15 mouse cellular contexts compared by ENCODE assay signal in genomic region chr12:118630373-118630772, GRCm38 (mm10).
"Had no signal": no experiment of that assay in that cellular context is flagged by ENCODE, and none has a peak within 500 bp of the region (broad histone marks: within the 10 kb centered on the region; RNA-seq: fewer than 3 reads in every experiment).

No protein-coding gene starts in this region.

- H3K27ac ChIP-seq: neural tube, embryonic 15.5 days; stomach, embryonic 15.5 days; stomach, postnatal 0 days had no signal

- H3K27me3 ChIP-seq: stomach, embryonic 15.5 days had no signal

- H3K4me1 ChIP-seq: neural tube, embryonic 15.5 days; stomach, embryonic 15.5 days had no signal

- H3K36me3 ChIP-seq: neural tube, embryonic 15.5 days; stomach, embryonic 15.5 days had no signal

- DNase-seq: retina, postnatal 1 day; right cerebral cortex, adult 18-20 months; right cerebral cortex, postnatal 14 days; right cerebral cortex, postnatal 25 days; right cerebral cortex, postnatal 4 days; spleen, adult 18-20 months; thymus, adult 18-20 months; thymus, adult 2 months; thymus, postnatal 14 days; thymus, postnatal 25 days; thymus, postnatal 36 days; thymus, postnatal 4 days had no signal

- H3K9me3 ChIP-seq: neural tube, embryonic 15.5 days; stomach, embryonic 15.5 days had no signal

- H3K9ac ChIP-seq: neural tube, embryonic 15.5 days; stomach, embryonic 15.5 days had no signal

- H3K4me3 ChIP-seq: neural tube, embryonic 15.5 days; stomach, embryonic 15.5 days had no signal

- H3K4me2 ChIP-seq: neural tube, embryonic 15.5 days; stomach, embryonic 15.5 days had no signal
